Mouse (Mus musculus): ENCODE data around the gene Cdkl3.

The Cdkl3 gene

GRCm38 (mm10) chr11:52018217-52018616, 14.2 kb downstream of the Cdkl3 start:
- no peak for DNase-seq

DNA sequence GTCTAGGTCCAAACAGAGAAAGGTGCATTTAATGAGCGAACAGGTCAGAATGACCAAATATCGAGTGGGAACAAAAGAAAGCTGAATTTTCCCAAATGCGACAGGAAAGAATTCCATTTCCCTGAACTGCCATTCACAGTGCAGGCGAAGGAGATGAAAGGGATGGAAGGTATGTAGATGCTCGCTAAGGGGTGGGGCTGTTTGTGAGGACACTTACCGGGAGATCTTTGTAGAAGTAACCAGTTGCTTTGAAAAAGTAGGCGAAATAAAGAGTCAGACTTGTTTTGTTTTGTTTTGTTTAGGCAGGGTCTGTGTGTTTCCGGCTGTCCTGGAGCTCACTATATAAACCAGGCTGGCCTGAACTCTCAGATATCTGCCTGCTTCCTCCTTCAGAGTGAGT, 28.3 kb downstream of the Cdkl3 start:
- DNase-seq, result no peak

- peak; percentile 23 for DNase-seq
Measured at GRCm38 (mm10) chr11:52033953-52034352, 29.9 kb downstream of the Cdkl3 start.

GRCm38 (mm10) chr11:52035905-52036304, 31.9 kb downstream of the Cdkl3 start:
- no peak for DNase-seq

GRCm38 (mm10) chr11:52037659-52038058, 33.6 kb downstream of the Cdkl3 start:
- no peak for DNase-seq

- DNase-seq, result peak; percentile 11
Measured at GRCm38 (mm10) chr11:52043224-52043623, 39.2 kb downstream of the Cdkl3 start.

GRCm38 (mm10) chr11:52044156-52044555, 40.1 kb downstream of the Cdkl3 start:
- DNase-seq, result no peak

DNA sequence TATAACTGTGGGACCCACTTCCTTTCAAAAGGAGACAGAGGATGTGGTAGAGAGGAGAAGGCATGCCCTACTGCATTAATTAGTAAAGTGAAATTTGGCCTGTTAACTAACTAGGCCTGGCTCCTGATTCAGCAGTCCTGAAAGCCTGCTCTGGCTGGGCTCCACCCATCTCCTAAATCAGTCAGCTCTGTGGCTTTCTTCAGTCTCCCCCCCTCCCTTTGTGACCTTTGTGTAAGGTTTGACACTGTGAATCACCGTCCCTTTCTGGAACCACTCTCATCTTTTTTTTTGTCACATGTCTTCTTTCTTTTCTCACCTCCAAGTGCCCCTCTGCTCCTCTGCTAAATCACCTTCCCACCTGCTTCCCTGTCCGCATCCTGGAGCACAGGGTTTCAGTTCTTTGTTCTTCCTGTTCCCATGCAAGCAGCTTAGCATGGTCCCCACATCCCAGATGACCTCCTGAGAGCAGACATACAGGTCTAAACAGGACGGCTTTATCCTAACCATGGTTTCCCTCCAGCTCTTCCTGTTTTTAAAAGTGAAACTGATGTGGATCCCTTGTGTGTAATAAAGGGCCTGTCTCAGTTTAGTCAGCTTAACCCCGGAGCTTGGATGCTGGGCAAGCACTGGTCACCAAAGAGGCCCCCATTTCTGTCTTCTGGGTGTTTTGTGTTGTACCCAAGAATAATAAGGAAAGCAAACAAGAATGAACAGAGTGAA, 42.6 kb downstream of the Cdkl3 start:
- DNase-seq, result peak; percentile 5

GRCm38 (mm10) chr11:52053371-52053770, 49.4 kb downstream of the Cdkl3 start:
- DNase-seq, result no peak

DNA sequence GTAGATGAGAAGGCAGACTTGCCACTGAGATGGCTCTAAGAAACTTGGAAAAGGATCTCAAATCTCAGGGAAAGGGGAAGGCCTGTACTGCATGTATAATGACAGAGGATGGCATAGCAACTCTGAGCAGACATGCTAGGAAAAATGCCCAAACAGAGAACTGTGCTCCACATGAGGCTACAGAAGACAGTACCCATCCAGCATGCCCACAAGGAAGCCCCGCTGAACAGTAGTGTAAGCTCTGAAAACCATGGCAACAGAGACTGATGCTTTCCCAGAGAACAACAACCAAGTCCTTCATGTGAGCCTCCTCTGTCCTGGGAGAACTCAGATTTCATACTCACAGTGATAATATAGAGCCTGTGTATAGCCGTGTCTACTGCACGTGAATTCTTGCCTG, 50.7 kb downstream of the Cdkl3 start:
- DNase-seq, result no peak

DNA sequence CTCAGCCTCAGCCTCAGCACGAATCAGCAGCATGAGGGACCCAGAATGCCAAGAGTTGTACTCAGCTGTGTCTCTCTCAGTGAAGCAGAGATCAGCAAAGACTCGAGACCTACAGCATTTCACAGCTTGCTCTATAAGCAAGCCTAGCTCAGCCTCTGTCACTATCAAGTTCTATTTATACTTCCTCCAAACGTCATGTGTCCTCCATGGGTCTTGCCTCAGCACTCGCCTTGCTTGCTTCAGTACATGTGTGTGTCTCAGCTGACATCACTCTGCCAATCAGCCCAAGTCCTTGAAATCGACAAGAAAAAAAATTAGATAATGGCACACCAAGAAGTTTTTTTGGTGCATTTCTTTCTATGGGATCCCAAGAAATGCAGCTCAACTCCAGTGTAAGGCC, 52.2 kb downstream of the Cdkl3 start:
- DNase-seq, result no peak

GRCm38 (mm10) chr11:52059001-52059400, 55.0 kb downstream of the Cdkl3 start:
- DNase-seq, result no peak

- DNase-seq, result no peak
Measured at GRCm38 (mm10) chr11:52060315-52060714, 56.3 kb downstream of the Cdkl3 start.

- no peak for DNase-seq
Measured at GRCm38 (mm10) chr11:52062406-52062805, 58.4 kb downstream of the Cdkl3 start.

DNA sequence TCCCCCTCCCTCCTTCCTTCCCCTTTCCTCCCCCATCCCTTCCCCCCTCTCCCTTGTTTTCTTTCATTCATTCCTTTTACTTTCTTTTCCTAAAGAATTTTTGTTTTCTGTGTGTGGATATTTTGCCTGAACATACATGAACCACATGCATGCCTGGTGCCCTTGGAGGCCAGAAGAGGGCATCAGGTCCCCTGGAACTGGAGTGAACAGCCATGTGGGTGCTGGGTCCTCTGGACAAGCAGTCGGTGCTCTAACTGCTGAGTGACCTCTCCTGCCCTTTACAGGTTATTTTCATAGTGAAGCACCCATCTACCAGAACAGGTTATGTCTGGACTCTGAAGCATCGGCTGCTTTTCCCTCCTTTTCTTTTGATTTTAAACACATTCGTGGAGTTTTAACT, 60.4 kb downstream of the Cdkl3 start:
- DNase-seq, result no peak

GRCm38 (mm10) chr11:52065841-52066240, 61.8 kb downstream of the Cdkl3 start:
- no peak for DNase-seq

GRCm38 (mm10) chr11:52071768-52072167, 67.7 kb downstream of the Cdkl3 start:
- DNase-seq, result no peak

GRCm38 (mm10) chr11:52073528-52074170, 69.6 kb downstream of the Cdkl3 start:
- no peak for DNase-seq

- no peak for DNase-seq
Measured at GRCm38 (mm10) chr11:52074626-52075470, 70.8 kb downstream of the Cdkl3 start.

- DNase-seq, result no peak
Measured at GRCm38 (mm10) chr11:52075794-52076633, 72.0 kb downstream of the Cdkl3 start.

DNA sequence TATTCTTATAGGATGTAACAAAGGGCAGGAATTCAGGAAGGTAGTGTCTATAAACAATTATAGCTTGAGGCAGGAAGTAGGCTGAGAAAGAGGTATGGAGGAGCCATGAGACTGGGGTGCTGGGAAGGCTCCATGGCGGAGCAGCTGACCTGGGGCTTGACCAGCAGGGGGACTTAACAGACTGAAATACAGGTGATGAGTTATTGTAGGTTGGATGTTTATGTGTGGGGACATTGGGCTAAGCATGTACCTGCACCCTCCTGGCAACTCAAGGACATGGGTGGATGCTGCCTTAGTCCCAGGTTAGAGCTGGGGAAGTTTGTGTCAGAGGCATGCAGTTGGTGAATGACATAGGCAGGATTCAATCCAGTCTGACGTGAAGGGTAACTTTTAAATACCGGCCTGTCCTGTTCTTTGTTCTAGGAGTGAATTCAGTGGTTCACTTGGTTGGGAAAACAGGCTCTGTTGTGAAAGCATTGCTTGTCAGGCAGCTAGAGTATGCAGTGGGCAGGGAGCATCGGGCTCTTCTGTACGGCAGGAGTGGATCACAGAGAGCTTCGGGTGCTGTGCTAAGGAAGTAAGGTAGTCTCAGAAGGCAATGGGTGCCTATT, 72.8 kb downstream of the Cdkl3 start:
- DNase-seq, result no peak

DNA sequence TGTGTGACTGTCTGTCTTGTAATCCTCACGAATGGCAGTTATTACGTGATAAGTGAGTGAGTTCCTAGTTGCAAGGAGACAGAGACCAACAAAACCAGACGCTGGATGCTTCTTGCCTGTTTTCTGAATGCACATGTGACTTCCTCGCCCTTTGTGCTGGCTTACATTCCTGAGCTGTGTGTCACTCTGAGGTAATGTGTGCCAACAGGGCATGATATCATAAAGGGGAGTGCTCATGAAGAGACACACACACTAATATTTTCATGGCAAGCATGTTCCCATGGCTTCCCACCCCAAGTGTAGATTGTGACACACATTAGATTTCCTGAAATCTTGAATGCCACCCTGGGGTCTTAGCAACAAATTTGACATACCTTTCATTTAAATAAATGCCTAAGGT, 73.9 kb downstream of the Cdkl3 start:
- DNase-seq, result peak; percentile 65
